Mouse (Mus musculus) neural tube, embryonic 10.5 days (tissue): Measurements from ENCODE around the gene Pitx3.
"Not testable (repeated sequence)": the region's sequence is repeated elsewhere in the genome, so short reads cannot be mapped to it uniquely, and the experiment has no call there.

Experiments
- DNase-seq: peaks from one replicate; pipeline ENCODE4 v3.0.0-alpha.2; 2017; ENCODE audit warnings: low spot score; ENCODE audit errors: extremely low spot score

Gene Pitx3

GRCm38 (mm10) chr19:46147511-46148371 lies at the start of gene Pitx3:
Pitx3 (minus strand) TSS chr19:46148326.
- DNase-seq, result peak; percentile 61

- DNase-seq, result no peak
These were observed 39.1 kb upstream of the Pitx3 start for GRCm38 (mm10) chr19:46187203-46187602.

GRCm38 (mm10) chr19:46186611-46187010 lies 38.5 kb upstream of the Pitx3 start:
- no peak for DNase-seq

DNA sequence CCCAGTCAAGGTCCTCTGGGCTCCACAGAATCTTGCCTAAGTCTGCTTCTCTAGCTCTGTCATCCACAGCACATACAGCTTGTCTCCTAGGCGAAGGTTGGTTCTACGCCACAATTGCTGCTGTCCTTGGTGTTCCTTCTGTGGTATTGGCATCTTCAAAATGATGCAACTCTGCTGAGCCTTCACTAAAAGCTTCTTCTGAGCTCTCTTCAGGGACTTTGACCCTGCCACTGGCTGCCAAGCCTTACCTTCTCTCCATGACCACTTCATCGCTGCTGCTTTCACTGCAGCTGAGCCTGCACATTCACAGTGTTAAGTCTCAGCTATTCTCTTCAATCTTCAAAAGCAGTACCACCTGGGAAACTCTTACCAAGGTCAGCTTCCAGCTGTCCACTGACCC lies 34.1 kb upstream of the Pitx3 start:
- DNase-seq, result no peak

DNA sequence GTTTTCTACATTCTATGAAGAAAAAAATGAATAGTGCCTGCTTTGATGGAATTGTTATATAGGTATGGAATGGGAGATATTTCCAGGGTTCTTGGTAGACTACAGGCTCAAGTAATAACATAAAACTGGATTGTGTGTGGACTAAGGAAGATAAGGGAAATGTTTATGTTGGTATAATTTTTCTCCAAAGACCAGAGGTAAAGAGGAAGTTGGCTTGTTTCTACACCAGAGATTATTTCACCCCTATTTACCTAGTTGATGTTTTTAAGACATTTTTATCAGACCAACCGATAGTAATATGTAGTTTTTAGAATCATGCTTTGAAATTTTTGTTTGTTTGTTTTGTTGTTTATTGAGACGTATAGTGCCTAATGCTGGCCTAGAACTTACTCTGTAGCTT lies 32.1 kb upstream of the Pitx3 start:
- DNase-seq, result no peak

DNA sequence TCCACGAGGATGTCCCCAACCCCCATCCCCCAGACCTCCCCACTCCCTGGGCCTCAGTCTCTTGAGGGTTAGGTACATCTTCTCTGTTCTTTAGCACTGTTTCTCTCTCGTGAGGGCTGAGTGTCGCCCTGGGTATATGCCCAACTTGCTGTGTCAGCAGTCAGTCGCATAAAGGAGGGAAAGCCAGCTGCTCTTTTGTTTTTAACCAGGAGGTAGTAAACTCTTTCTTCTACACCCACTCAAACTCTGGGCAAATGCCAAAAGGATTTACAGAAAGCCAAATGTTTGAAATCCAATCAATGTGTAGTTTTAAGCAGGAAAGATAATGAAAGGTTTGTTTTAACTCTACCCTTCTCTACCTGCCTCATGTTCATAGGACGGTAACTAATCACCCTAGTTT lies 28.9 kb upstream of the Pitx3 start:
- no peak for DNase-seq

- DNase-seq, result no peak
These were observed 27.0 kb upstream of the Pitx3 start for GRCm38 (mm10) chr19:46175173-46175572.

DNA sequence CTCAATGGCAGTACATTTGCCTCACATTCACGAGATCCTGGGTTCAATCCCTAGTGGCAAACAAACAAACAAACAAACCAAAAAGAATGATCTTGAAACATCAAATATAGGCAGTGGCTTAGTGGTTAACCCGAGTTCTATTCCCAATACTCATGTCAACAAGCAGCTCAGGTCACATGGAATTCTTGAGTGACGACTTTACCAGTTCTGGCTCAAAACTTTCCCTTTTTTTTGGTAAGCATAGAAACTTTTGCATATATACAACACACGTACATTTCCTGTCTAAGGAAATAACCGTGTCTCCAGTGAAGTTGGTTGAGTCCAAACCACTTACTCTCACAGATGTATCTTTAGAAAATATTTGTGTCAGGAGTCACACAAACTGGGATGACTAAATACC lies 24.4 kb upstream of the Pitx3 start:
- DNase-seq, result no peak

- DNase-seq, result no peak
These were observed 21.8 kb upstream of the Pitx3 start for GRCm38 (mm10) chr19:46169913-46170312.

DNA sequence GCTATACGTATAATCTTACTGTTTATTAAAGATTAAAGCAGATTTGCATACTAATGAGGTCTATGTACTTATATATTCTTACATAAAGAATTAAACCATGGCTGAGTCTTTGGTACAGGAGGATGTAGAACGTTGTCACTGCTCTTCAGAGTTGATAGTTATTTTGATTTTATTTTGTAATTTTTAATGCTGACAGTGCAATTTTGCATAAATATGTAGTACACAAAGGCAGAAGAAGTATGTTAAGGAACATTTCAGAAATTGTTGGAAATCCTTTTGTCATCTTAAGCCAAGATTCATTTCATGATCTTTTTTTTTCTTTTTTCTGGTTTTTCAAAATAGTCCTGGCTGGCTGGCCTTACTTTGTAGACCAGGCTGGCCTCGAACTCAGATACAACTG lies 21.3 kb upstream of the Pitx3 start:
- DNase-seq, result no peak

DNA sequence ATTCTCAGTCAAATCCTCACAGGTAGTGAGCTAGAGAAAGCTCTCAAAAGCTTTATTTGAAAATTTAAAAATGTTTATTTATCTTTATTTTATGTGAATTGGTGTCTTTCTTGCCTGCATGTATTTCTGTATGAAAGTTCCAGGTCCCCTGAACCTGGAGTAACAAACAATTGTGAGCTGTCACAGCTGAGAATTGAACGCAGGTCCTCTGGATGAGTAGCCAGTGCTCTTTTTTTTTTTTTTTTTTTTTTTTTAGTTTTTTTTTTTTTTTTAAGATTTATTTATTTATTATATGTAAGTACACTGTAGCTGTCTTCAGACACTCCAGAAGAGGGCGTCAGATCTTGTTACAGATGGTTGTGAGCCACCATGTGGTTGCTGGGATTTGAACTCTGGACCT lies 19.0 kb upstream of the Pitx3 start:
- DNase-seq, result not testable (repeated sequence)

GRCm38 (mm10) chr19:46165950-46166349 lies 17.8 kb upstream of the Pitx3 start:
- no peak for DNase-seq

GRCm38 (mm10) chr19:46152127-46152803 lies 4.1 kb upstream of the Pitx3 start, which contains the start of gene Gbf1:
Gbf1 (plus strand) TSS chr19:46152509.
- DNase-seq, result peak; percentile 89

- DNase-seq, result no peak
These were observed 965 bp upstream of the Pitx3 start for GRCm38 (mm10) chr19:46149091-46149490.

GRCm38 (mm10) chr19:46148372-46148760 lies 240 bp upstream of the Pitx3 start:
- peak; percentile 88 for DNase-seq

DNA sequence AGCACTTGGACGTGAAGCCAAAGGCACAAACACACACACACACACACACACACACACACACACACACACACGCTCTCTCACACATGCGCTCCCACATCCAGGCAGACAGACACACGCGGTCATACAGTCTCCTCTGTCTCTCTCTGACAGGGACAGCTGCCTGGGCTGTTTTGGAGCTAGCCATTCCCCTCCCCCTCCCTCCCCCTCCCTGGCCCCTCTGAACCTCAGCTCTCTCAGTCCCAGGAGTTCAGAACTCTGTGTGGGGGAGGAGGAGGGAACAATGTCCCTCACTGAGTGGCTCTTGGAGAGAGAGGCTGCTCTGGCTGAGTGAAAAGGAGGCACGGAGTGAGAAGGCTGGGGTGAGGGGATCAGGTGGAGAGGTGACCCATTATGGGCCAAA lies 7.0 kb downstream of the Pitx3 start:
- no peak for DNase-seq

- no peak for DNase-seq
These were observed 7.8 kb downstream of the Pitx3 start for GRCm38 (mm10) chr19:46140324-46140723.

DNA sequence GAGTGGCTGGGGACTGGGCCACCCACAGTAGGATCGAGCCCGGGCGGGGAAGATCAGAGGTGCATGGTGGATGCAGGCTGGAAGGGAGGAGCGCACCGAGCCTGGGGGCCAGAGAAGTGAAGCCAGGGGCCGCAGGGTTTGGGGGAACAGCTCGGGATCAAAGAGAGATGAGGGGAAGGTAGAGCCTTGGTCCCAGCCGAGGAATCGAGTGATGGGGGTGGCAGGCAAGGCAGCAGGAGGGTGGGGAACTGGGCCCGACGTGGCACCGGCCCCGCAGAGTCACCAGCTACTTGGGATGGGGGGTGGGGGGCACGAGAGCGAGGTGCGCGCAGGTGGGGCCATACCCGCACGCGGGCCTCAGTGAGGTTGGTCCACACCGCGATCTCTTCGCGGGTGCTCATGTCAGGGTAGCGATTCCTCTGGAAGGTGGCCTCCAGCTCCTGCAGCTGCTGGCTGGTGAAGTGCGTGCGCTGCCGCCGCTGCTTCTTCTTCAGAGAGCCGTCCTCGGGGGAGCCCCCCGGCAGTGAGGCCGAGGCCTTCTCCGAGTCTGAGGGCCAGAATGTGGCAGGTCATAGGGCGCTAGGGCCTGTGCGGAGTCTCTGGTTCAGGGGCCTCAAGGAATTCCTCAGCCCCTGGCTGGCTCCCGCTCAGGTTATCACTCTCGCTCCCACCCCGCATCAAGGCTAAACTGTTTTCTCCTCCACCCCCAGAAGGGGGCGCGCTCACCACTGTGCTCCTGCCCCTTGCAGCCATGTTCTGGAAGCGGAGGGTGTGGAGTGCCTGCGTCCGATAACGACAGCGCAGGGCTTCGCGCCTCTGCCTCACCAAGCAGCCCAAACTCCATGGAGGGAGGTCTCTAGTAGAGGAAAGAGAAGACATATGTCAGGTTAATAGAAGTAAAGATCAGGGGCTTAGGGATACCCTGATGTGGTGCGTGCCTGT lies 11.2 kb downstream of the Pitx3 start:
- DNase-seq, result peak; percentile 78

GRCm38 (mm10) chr19:46135789-46136638 lies 12.1 kb downstream of the Pitx3 start:
- DNase-seq, result peak; percentile 81

- peak; percentile 91 for DNase-seq
These were observed 12.8 kb downstream of the Pitx3 start for GRCm38 (mm10) chr19:46135297-46135696.

DNA sequence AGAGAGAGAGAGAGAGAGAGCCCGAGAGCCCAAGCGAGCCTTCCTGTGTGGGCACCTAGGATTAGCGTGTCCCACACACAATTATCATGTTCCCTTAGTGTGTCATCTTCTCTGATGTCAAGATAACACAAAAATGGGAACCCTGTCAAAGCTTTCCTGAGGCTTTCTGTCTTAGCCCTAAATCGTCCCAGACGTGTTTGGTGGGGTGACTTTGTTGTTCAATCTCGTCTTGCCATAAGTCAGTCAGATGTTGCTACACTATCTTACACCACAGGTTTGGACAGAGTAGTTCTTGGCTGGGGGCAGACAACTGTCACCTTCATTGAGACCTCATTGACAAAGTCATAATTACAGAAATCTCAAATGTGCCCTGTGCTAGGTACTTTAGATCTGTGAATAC lies 15.5 kb downstream of the Pitx3 start:
- DNase-seq, result no peak
